Mouse (Mus musculus): Measurements from ENCODE around the gene Snd1. TPM values are rescaled to one million over a fixed set of nuclear protein-coding genes. Genes with fewer than 3 reads are reported as not detected.

Snd1 gene
- polyA plus RNA-seq, 1 experiment from 2014 or later: 84.5 TPM

GRCm38 (mm10) chr6:28859094-28859493, 384.2 kb downstream of the Snd1 start:
- Histone ChIP-seq H3K27ac (replicated peaks; ENCODE audit: low read depth, low read length) (no peak overlapping the region), H3K9me3 (ENCODE audit: control insufficient read depth, low read length) (no peaks in the 10 kb centered on the region), H3K36me3 (ENCODE audit: control insufficient read depth, insufficient read depth, low read length) (no peaks in the 10 kb centered on the region), H3K4me3 (replicated peaks; ENCODE audit: low read depth, low read length) (no peak overlapping the region), H3K27me3 (ENCODE audit: control insufficient read depth, insufficient read depth, low read length) (no peaks in the 10 kb centered on the region), H3K4me2 (ENCODE audit: low read length) (no peak overlapping the region), H3K4me1 (ENCODE audit: control insufficient read depth, insufficient read depth, low read length) (peaks cover 14% of the 10 kb centered on the region), H3K9ac (replicated peaks; ENCODE audit: low read length) (no peak overlapping the region)
- no peak for DNase-seq
- ATAC-seq (ENCODE audit: low FRiP score, low TSS enrichment): no peak
- WGBS: 94% methylated on average over 2 of the region's 2 CpGs

GRCm38 (mm10) chr6:28860450-28860849, 385.5 kb downstream of the Snd1 start:
- H3K36me3 ChIP-seq (ENCODE audit: control insufficient read depth, insufficient read depth, low read length): no peaks in the 10 kb centered on the region
- 13% methylated on average over 2 of the region's 2 CpGs for WGBS
- H3K27me3 ChIP-seq (ENCODE audit: control insufficient read depth, insufficient read depth, low read length): no peaks in the 10 kb centered on the region
- peaks cover 19% of the 10 kb centered on the region for H3K4me1 ChIP-seq (ENCODE audit: control insufficient read depth, insufficient read depth, low read length)
- no peak overlapping the region for H3K4me3 ChIP-seq (replicated peaks; ENCODE audit: low read depth, low read length)
- H3K27ac ChIP-seq (replicated peaks; ENCODE audit: low read depth, low read length): no peak overlapping the region
- DNase-seq (no peak), ATAC-seq (ENCODE audit: low FRiP score, low TSS enrichment) (no peak)
- no peak overlapping the region for H3K9ac ChIP-seq (replicated peaks; ENCODE audit: low read length)
- H3K4me2 ChIP-seq (ENCODE audit: low read length): no peak overlapping the region
- H3K9me3 ChIP-seq (ENCODE audit: control insufficient read depth, low read length): no peaks in the 10 kb centered on the region

- DNase-seq (no peak), ATAC-seq (ENCODE audit: low FRiP score, low TSS enrichment) (no peak)
- H3K4me2 ChIP-seq (ENCODE audit: low read length): no peak overlapping the region
- H3K27me3 ChIP-seq (ENCODE audit: control insufficient read depth, insufficient read depth, low read length): no peaks in the 10 kb centered on the region
- peaks cover 20% of the 10 kb centered on the region for H3K4me1 ChIP-seq (ENCODE audit: control insufficient read depth, insufficient read depth, low read length)
- H3K9ac ChIP-seq (replicated peaks; ENCODE audit: low read length): no peak overlapping the region
- no peaks in the 10 kb centered on the region for H3K9me3 ChIP-seq (ENCODE audit: control insufficient read depth, low read length)
- no peaks in the 10 kb centered on the region for H3K36me3 ChIP-seq (ENCODE audit: control insufficient read depth, insufficient read depth, low read length)
- no peak overlapping the region for H3K4me3 ChIP-seq (replicated peaks; ENCODE audit: low read depth, low read length)
- 37% methylated on average over 2 of the region's 2 CpGs for WGBS
- no peak overlapping the region for H3K27ac ChIP-seq (replicated peaks; ENCODE audit: low read depth, low read length)
Measured at GRCm38 (mm10) chr6:28860922-28861321, 386.0 kb downstream of the Snd1 start.

- ATAC-seq (ENCODE audit: low FRiP score, low TSS enrichment): no peak
- 70% methylated on average over 8 of the region's 8 CpGs for WGBS
Measured at GRCm38 (mm10) chr6:28862304-28862703, 387.4 kb downstream of the Snd1 start.

GRCm38 (mm10) chr6:28864684-28865083, 389.7 kb downstream of the Snd1 start:
- H3K4me1 ChIP-seq (ENCODE audit: control insufficient read depth, insufficient read depth, low read length): peaks cover 16% of the 10 kb centered on the region
- H3K27ac ChIP-seq (replicated peaks; ENCODE audit: low read depth, low read length): peak overlapping the region; percentile 58
- ATAC-seq (ENCODE audit: low FRiP score, low TSS enrichment): peak; percentile 55; the same call in 1 of the 2 replicates
- no peak overlapping the region for H3K9ac ChIP-seq (replicated peaks; ENCODE audit: low read length)
- peak; percentile 66 for DNase-seq
- no peaks in the 10 kb centered on the region for H3K36me3 ChIP-seq (ENCODE audit: control insufficient read depth, insufficient read depth, low read length)
- no peaks in the 10 kb centered on the region for H3K9me3 ChIP-seq (ENCODE audit: control insufficient read depth, low read length)
- no peak overlapping the region for H3K4me3 ChIP-seq (replicated peaks; ENCODE audit: low read depth, low read length)
- no peak overlapping the region for H3K4me2 ChIP-seq (ENCODE audit: low read length)
- WGBS: 31% methylated on average over 5 of the region's 5 CpGs
- H3K27me3 ChIP-seq (ENCODE audit: control insufficient read depth, insufficient read depth, low read length): no peaks in the 10 kb centered on the region

More at GRCm38 (mm10) chr6:28862304-28862703, 387.4 kb downstream of the Snd1 start:
- no peak overlapping the region for H3K4me3 ChIP-seq (replicated peaks; ENCODE audit: low read depth, low read length)
- H3K27ac ChIP-seq (replicated peaks; ENCODE audit: low read depth, low read length): no peak overlapping the region
- no peaks in the 10 kb centered on the region for H3K9me3 ChIP-seq (ENCODE audit: control insufficient read depth, low read length)
- peaks cover 20% of the 10 kb centered on the region for H3K4me1 ChIP-seq (ENCODE audit: control insufficient read depth, insufficient read depth, low read length)
- no peak for DNase-seq
- no peaks in the 10 kb centered on the region for H3K36me3 ChIP-seq (ENCODE audit: control insufficient read depth, insufficient read depth, low read length)
- no peak overlapping the region for H3K4me2 ChIP-seq (ENCODE audit: low read length)
- no peak overlapping the region for H3K9ac ChIP-seq (replicated peaks; ENCODE audit: low read length)
- no peaks in the 10 kb centered on the region for H3K27me3 ChIP-seq (ENCODE audit: control insufficient read depth, insufficient read depth, low read length)

- ATAC-seq (ENCODE audit: low FRiP score, low TSS enrichment): peak; percentile 79; the same call in 1 of the 2 replicates
- 22% methylated on average over 10 of the region's 10 CpGs for WGBS
- H3K27me3 ChIP-seq (ENCODE audit: control insufficient read depth, insufficient read depth, low read length): no peaks in the 10 kb centered on the region
- peak overlapping the region; percentile 58 for H3K27ac ChIP-seq (replicated peaks; ENCODE audit: low read depth, low read length)
- peak; percentile 66 for DNase-seq
- H3K36me3 ChIP-seq (ENCODE audit: control insufficient read depth, insufficient read depth, low read length): no peaks in the 10 kb centered on the region
- no peak overlapping the region for H3K9ac ChIP-seq (replicated peaks; ENCODE audit: low read length)
- no peaks in the 10 kb centered on the region for H3K9me3 ChIP-seq (ENCODE audit: control insufficient read depth, low read length)
- H3K4me3 ChIP-seq (replicated peaks; ENCODE audit: low read depth, low read length): no peak overlapping the region
- H3K4me1 ChIP-seq (ENCODE audit: control insufficient read depth, insufficient read depth, low read length): peaks cover 16% of the 10 kb centered on the region
- no peak overlapping the region for H3K4me2 ChIP-seq (ENCODE audit: low read length)
Measured at GRCm38 (mm10) chr6:28865112-28865511, 390.2 kb downstream of the Snd1 start.

GRCm38 (mm10) chr6:28866206-28866605, 391.3 kb downstream of the Snd1 start:
- Histone ChIP-seq H3K4me2 (ENCODE audit: low read length) (no peak overlapping the region), H3K4me3 (replicated peaks; ENCODE audit: low read depth, low read length) (no peak overlapping the region), H3K36me3 (ENCODE audit: control insufficient read depth, insufficient read depth, low read length) (no peaks in the 10 kb centered on the region), H3K4me1 (ENCODE audit: control insufficient read depth, insufficient read depth, low read length) (peaks cover 16% of the 10 kb centered on the region), H3K27me3 (ENCODE audit: control insufficient read depth, insufficient read depth, low read length) (no peaks in the 10 kb centered on the region), H3K9ac (replicated peaks; ENCODE audit: low read length) (no peak overlapping the region), H3K27ac (replicated peaks; ENCODE audit: low read depth, low read length) (no peak overlapping the region), H3K9me3 (ENCODE audit: control insufficient read depth, low read length) (no peaks in the 10 kb centered on the region)
- DNase-seq: no peak
- 98% methylated on average over 3 of the region's 3 CpGs for WGBS
- ATAC-seq (ENCODE audit: low FRiP score, low TSS enrichment): no peak

- no peak for ATAC-seq (ENCODE audit: low FRiP score, low TSS enrichment)
Measured at GRCm38 (mm10) chr6:28867516-28868251, 392.7 kb downstream of the Snd1 start.

More at GRCm38 (mm10) chr6:28867516-28868251, 392.7 kb downstream of the Snd1 start:
- H3K4me3 ChIP-seq (replicated peaks; ENCODE audit: low read depth, low read length): no peak overlapping the region
- H3K4me2 ChIP-seq (ENCODE audit: low read length): no peak overlapping the region
- no peak overlapping the region for H3K9ac ChIP-seq (replicated peaks; ENCODE audit: low read length)
- no peak overlapping the region for H3K27ac ChIP-seq (replicated peaks; ENCODE audit: low read depth, low read length)
- WGBS: 80% methylated on average over 2 of the region's 2 CpGs
- no peaks in the 10 kb centered on the region for H3K36me3 ChIP-seq (ENCODE audit: control insufficient read depth, insufficient read depth, low read length)
- H3K9me3 ChIP-seq (ENCODE audit: control insufficient read depth, low read length): no peaks in the 10 kb centered on the region
- H3K4me1 ChIP-seq (ENCODE audit: control insufficient read depth, insufficient read depth, low read length): peaks cover 16% of the 10 kb centered on the region
- no peak for DNase-seq
- no peaks in the 10 kb centered on the region for H3K27me3 ChIP-seq (ENCODE audit: control insufficient read depth, insufficient read depth, low read length)
